Mouse (Mus musculus) left cerebral cortex, postnatal 25 days (tissue): ENCODE results near the gene Plekha5. TPM values are rescaled to one million over a fixed set of nuclear protein-coding genes. Genes with fewer than 3 reads are reported as not detected.

ENCODE experiments used
- DNase-seq, 2 experiments: peaks; one replicate each; pipeline ENCODE4 v3.0.0; 2022; ENCODE audit warnings: low spot score in 2 of 2, mixed read lengths in 1 of 2
- intact Hi-C: fragments of 180-260 bp; cut with DNase I; formaldehyde crosslinking; loops from one replicate; pipeline ENCODE4 v1.15.1; 2025
- total RNA-seq, 2 experiments: library from RNA; stranded (reverse); gene quantifications; 2 replicates each; pipeline ENCODE4 v1.2.3; 2021

Gene Plekha5
- total RNA-seq, 2 experiments from 2014 or later: 89.1 to 113 TPM

GRCm38 (mm10) chr6:140452736-140453135 lies 28.9 kb downstream of the Plekha5 start:
- peak in 1 of 2 experiments; percentile 69 for DNase-seq
- intact Hi-C loops: no loop called here

- DNase-seq: no peak
- intact Hi-C loops: no loop called here
Observed at GRCm38 (mm10) chr6:140453454-140453853, 29.6 kb downstream of the Plekha5 start.

- intact Hi-C loops: no loop called here
Observed at GRCm38 (mm10) chr6:140454388-140454787, 30.5 kb downstream of the Plekha5 start.

GRCm38 (mm10) chr6:140455851-140456250 lies 32.0 kb downstream of the Plekha5 start:
- intact Hi-C loops: no loop called here
- no peak for DNase-seq

More at GRCm38 (mm10) chr6:140454388-140454787, 30.5 kb downstream of the Plekha5 start:
- no peak for DNase-seq

GRCm38 (mm10) chr6:140456393-140457163 lies 32.7 kb downstream of the Plekha5 start:
- intact Hi-C loops: no loop called here
- DNase-seq: no peak

GRCm38 (mm10) chr6:140460398-140460797 lies 36.5 kb downstream of the Plekha5 start:
- intact Hi-C loops: no loop called here
- DNase-seq: no peak

GRCm38 (mm10) chr6:140464818-140465217 lies 41.0 kb downstream of the Plekha5 start:
- DNase-seq: peak in 1 of 2 experiments; percentile 63
- intact Hi-C loops: loop anchor here (5.0 kb wide), 1 partner anchor 723 kb away; no protein-coding TSS in a partner anchor

- no peak for DNase-seq
- intact Hi-C loops: loop anchor here (5.0 kb wide), 1 partner anchor 724 kb away; no protein-coding TSS in a partner anchor
Observed at GRCm38 (mm10) chr6:140465946-140466646, 42.2 kb downstream of the Plekha5 start.

GRCm38 (mm10) chr6:140466841-140467240 lies 43.0 kb downstream of the Plekha5 start:
- intact Hi-C loops: loop anchor here (5.0 kb wide), 1 partner anchor 725 kb away; no protein-coding TSS in a partner anchor
- DNase-seq: peak in 1 of 2 experiments; percentile 83

GRCm38 (mm10) chr6:140467851-140468250 lies 44.0 kb downstream of the Plekha5 start:
- intact Hi-C loops: loop anchor here (5.0 kb wide), 1 partner anchor 726 kb away; no protein-coding TSS in a partner anchor
- no peak for DNase-seq

GRCm38 (mm10) chr6:140469791-140470190 lies 45.9 kb downstream of the Plekha5 start:
- DNase-seq: no peak
- intact Hi-C loops: loop anchor here (5.0 kb wide), 1 partner anchor 727 kb away; no protein-coding TSS in a partner anchor

- DNase-seq: no peak
Observed at GRCm38 (mm10) chr6:140471751-140472150, 47.9 kb downstream of the Plekha5 start.

GRCm38 (mm10) chr6:140472345-140472744 lies 48.5 kb downstream of the Plekha5 start:
- intact Hi-C loops: loop anchor here (2.0 kb wide), 1 partner anchor 82 kb away; no protein-coding TSS in a partner anchor
- peak; percentile 72 to 82 for DNase-seq

More at GRCm38 (mm10) chr6:140471751-140472150, 47.9 kb downstream of the Plekha5 start:
- intact Hi-C loops: loop anchor here (2.0 kb wide), 1 partner anchor 83 kb away; no protein-coding TSS in a partner anchor

- no peak for DNase-seq
- intact Hi-C loops: no loop called here
Observed at GRCm38 (mm10) chr6:140475393-140476087, 51.7 kb downstream of the Plekha5 start.

GRCm38 (mm10) chr6:140476981-140477380 lies 53.1 kb downstream of the Plekha5 start:
- intact Hi-C loops: no loop called here

GRCm38 (mm10) chr6:140478031-140478430 lies 54.2 kb downstream of the Plekha5 start:
- DNase-seq: no peak
- intact Hi-C loops: no loop called here

More at GRCm38 (mm10) chr6:140476981-140477380, 53.1 kb downstream of the Plekha5 start:
- no peak for DNase-seq

GRCm38 (mm10) chr6:140478943-140479342 lies 55.1 kb downstream of the Plekha5 start:
- peak; percentile 63 to 94 for DNase-seq
- intact Hi-C loops: no loop called here

GRCm38 (mm10) chr6:140480425-140481081 lies 56.7 kb downstream of the Plekha5 start:
- intact Hi-C loops: no loop called here
- no peak for DNase-seq
